Mouse (Mus musculus) ovary, postnatal 14 days (tissue): ENCODE results near the gene Kif26a.

Source experiments
- DNase-seq: peaks from one replicate; pipeline ENCODE4 v3.0.0; 2022; ENCODE audit warnings: low spot score

The Kif26a gene

DNA sequence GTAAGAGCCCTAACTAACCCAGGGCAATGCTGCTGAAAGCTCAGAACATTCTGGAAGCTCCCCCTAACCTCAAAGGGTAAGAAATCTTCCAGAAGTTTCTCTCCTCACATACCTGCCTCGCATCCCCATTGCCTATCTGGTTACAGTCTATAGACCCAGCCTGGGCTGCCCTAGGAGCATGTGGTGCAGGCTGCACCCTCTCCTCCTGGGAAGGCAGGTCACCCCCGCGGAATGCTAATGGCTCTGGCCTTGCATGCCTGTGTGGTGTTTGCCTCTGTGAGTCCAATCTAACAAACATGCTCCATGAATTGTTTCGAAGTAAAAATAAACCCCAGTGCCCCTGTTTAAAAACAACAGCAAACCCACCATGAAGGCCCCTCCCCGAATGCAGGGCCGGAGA is 75.3 kb downstream of the Kif26a start:
- no peak for DNase-seq

DNA sequence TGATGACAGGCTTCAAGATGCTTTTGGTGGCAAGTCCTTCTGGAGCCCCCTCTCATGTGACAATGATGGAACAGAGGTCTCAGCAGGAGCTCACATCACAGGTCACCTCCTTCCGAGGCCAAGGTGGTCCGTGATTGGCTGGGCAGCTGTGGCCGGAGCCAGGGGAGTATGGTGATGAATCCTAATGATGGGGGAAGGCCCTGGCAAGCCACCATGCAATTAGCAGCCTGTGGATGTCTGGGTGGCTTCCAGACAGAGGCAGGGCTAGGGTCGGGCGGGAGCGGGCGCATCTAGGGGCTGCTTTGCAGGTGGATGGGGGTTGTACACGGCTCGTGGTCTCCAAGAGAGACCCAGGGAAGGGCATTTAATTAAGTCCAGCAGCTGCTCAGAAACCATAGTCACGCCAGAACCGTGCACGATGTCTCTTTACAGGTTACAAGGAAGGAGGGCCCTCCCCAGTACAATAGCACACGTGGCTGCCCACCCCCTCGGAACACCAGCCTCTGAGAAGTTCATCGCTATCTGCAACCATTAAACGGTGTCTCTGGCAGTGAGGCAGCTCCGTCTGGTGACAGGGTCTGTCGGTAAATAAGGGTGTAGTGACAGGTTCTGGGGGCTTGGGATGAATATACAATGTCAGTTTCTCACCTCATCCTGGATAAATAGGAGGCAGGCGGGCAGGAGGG is 75.9 kb downstream of the Kif26a start:
- DNase-seq = no peak

DNA sequence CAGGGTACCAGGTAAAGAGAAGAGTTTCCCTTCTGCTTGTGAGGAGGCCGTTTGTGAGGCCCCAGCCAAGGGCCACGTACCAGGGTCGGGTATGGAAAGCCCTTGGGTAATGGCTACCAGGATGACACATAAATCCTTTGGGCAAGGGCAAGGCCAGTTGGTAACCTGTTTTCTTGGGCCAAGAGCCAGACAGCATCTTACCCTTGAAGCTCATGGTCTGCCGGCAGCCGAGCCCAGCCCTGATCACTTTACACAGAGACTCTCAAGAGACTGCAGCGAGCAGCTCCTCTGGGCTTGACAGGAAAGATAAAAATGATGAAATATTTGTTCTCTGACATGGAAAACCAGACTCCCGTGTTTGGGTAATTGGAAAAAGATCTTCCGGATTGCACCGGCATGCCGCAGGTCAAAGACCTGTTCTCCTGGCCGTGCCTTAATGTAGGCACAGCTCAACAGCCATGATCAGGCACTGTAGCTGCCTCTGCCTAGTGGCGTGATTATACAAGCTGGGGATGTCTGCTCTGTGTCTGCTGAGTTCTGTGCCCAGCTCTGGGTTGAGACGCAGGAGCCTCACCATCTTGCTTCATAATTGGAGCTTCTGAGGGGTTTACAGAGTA is 77.8 kb downstream of the Kif26a start:
- no peak for DNase-seq

DNA sequence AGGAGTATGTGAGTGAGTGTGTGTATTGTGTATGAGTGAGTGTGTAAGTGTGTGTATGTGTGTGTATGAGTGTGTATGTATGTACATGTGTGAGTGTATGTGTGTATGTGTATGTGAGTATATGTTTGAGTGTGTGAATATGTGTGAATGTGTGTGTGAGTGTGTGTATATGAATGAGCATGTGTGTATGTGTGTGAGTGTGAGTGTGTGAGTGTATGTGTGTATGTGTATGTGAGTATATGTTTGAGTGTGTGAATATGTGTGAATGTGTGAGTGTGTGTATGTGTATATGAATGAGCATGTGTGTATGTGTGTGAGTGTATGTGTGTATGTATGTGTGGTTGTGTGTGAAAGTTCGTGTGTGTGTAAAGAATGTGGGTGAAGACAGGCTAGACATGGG is 80.2 kb downstream of the Kif26a start:
- DNase-seq = no peak

DNA sequence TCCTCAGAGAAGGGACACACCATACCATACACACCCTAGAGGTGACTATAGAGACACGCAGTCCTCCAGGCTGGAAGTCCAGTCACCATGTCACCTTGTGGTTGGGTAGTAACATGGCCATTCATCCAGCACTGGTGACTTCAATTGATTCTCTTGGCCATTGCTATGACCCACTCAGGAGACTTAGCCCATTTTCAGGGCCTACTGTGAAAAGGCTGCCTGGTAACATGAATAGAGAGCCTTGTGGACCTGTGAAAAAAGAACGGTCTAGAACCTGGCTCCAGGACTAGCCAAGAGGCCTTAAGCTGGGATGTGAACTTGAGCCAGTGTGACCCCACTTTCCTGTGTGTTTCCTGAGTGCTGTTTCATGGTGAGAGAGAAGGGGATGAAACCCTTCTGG is 80.6 kb downstream of the Kif26a start:
- DNase-seq = no peak

DNA sequence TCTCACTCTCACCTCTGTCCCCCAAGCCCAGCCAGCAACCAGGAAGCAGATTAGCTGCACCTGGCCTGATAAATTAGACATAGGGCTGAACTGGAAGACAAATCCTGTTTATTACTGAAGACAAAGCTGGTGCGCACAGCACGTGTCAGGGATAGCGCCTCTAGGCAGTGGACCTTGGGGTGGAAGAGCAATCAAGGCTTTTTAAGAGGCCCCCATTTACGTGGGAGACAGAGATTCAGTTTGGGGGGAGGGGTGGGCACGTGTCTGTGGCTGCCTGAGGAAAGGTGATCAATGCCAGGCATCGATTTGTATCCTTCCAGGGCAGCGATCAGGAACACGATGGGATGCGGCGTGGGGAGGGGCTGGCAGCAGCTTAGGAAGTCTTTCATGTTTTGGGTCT is 83.1 kb downstream of the Kif26a start:
- DNase-seq = no peak

DNA sequence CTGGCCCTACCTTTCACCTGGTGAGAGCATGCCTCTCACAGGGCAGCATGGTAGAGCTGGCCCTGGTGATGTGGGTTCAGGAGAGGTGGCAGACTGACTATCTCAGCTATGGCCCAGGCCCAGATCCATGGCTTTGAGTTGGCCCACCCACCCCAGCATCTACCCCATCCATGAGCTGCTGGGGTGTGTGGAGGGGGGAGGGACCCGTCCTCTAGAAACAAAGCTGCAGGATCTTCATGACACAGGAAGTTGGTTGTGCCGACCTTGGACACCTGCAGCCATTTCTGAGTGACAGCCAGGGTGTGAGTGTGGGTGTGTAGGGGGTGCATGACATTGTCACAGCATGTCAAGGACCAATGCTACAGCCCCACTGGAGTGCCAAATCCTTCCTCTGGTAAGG is 84.2 kb downstream of the Kif26a start:
- DNase-seq = no peak
